Mouse (Mus musculus): Measurements from ENCODE around the gene Fam198a. TPM values are rescaled to one million over a fixed set of nuclear protein-coding genes. Genes with fewer than 3 reads are reported as not detected.

Fam198a gene
- polyA plus RNA-seq, 1 experiment: not detected

- Histone ChIP-seq H3K36me3 (replicated peaks; ENCODE audit: low read length) (no peaks in the 10 kb centered on the region), H3K4me1 (peaks cover 19% of the 10 kb centered on the region), H3K9me3 (no peaks in the 10 kb centered on the region), H3K27me3 (replicated peaks) (peaks cover 12% of the 10 kb centered on the region), H3K4me3 (replicated peaks) (no peak overlapping the region)
- TF ChIP-seq GATA1 (IDR thresholded peaks at IDR 0.05; ENCODE audit: borderline replicate concordance, low read length) (no peak), FLI1 (IDR thresholded peaks at IDR 0.05; ENCODE audit: low read length) (no peak)
These were observed 7.2 kb upstream of the Fam198a start for GRCm38 (mm10) chr9:121943628-121944027.

GRCm38 (mm10) chr9:121947784-121948183, 3.0 kb upstream of the Fam198a start:
- Histone ChIP-seq H3K4me1 (peaks cover 25% of the 10 kb centered on the region), H3K27me3 (replicated peaks) (peaks cover 24% of the 10 kb centered on the region), H3K9me3 (no peaks in the 10 kb centered on the region), H3K4me3 (replicated peaks) (no peak overlapping the region), H3K36me3 (replicated peaks; ENCODE audit: low read length) (no peaks in the 10 kb centered on the region)
- TF ChIP-seq FLI1 (IDR thresholded peaks at IDR 0.05; ENCODE audit: low read length): no peak
- TF ChIP-seq GATA1 (IDR thresholded peaks at IDR 0.05; ENCODE audit: borderline replicate concordance, low read length): no peak

DNA sequence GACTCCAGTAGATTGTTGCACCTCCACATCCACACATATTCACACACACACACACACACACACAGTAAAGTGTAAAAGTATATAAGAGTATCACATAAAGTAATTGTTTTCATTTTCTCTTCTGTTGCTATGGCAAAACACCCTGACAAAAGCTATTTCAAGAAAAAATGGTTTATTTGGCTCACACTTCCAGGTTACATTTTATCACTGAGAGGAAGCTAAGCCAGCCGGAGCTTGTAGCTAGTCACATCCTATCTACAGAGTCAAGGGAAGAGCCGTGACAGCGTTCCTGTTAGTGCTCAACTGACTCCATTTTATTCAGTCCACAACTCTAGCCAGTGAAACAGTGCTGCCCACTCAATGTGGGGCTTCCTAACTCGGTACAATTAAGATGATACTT, 2.4 kb upstream of the Fam198a start:
- Histone ChIP-seq H3K4me3 (replicated peaks) (no peak overlapping the region), H3K4me1 (peaks cover 22% of the 10 kb centered on the region), H3K36me3 (replicated peaks; ENCODE audit: low read length) (no peaks in the 10 kb centered on the region), H3K27me3 (replicated peaks) (peaks cover 22% of the 10 kb centered on the region), H3K9me3 (no peaks in the 10 kb centered on the region)
- TF ChIP-seq GATA1 (IDR thresholded peaks at IDR 0.05; ENCODE audit: borderline replicate concordance, low read length) (no peak), FLI1 (IDR thresholded peaks at IDR 0.05; ENCODE audit: low read length) (no peak)

GRCm38 (mm10) chr9:121951114-121951423, 281 bp downstream of the Fam198a start:
- Histone ChIP-seq H3K36me3 (replicated peaks; ENCODE audit: low read length) (no peaks in the 10 kb centered on the region), H3K27me3 (replicated peaks) (peaks cover 23% of the 10 kb centered on the region), H3K9me3 (no peaks in the 10 kb centered on the region), H3K4me3 (replicated peaks) (no peak overlapping the region), H3K4me1 (peaks cover 22% of the 10 kb centered on the region)
- TF ChIP-seq FLI1 (IDR thresholded peaks at IDR 0.05; ENCODE audit: low read length) (no peak), GATA1 (IDR thresholded peaks at IDR 0.05; ENCODE audit: borderline replicate concordance, low read length) (no peak)

DNA sequence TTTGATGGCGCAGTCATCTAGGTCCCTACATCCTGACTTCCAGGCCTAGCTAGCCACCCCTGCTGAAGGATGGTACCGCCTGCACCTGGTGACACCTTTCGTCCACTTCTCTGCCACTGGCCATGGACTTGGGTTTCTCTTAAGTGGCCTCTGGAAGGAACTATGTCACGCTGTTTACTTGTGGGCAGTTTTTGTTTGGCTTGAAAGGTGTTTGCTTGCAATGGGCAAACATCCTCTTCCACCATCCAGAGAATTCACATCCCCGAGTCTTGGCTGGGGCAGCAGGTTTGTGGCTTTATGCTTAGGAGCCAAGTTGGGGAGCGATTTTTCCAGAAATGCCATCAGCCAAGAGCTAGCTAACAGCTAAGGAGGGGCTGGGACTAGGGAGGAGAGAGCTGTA, 1.8 kb downstream of the Fam198a start:
- no peaks in the 10 kb centered on the region for H3K9me3 ChIP-seq
- H3K36me3 ChIP-seq (replicated peaks; ENCODE audit: low read length): no peaks in the 10 kb centered on the region
- H3K27me3 ChIP-seq (replicated peaks): peaks cover 19% of the 10 kb centered on the region
- H3K4me1 ChIP-seq: peaks cover 20% of the 10 kb centered on the region
- no peak for TF ChIP-seq GATA1 (IDR thresholded peaks at IDR 0.05; ENCODE audit: borderline replicate concordance, low read length)
- TF ChIP-seq FLI1 (IDR thresholded peaks at IDR 0.05; ENCODE audit: low read length): no peak
- no peak overlapping the region for H3K4me3 ChIP-seq (replicated peaks)

GRCm38 (mm10) chr9:121959966-121960635, 9.3 kb downstream of the Fam198a start:
- Histone ChIP-seq H3K27me3 (replicated peaks) (peaks cover 21% of the 10 kb centered on the region), H3K4me1 (peaks cover 7% of the 10 kb centered on the region; the same call in 1 of the 2 replicates), H3K36me3 (replicated peaks; ENCODE audit: low read length) (no peaks in the 10 kb centered on the region), H3K9me3 (peaks cover 19% of the 10 kb centered on the region), H3K4me3 (replicated peaks) (no peak overlapping the region)
- TF ChIP-seq FLI1 (IDR thresholded peaks at IDR 0.05; ENCODE audit: low read length) (no peak), GATA1 (IDR thresholded peaks at IDR 0.05; ENCODE audit: borderline replicate concordance, low read length) (no peak)

GRCm38 (mm10) chr9:121964941-121965340, 14.2 kb downstream of the Fam198a start:
- Histone ChIP-seq H3K4me1 (no peaks in the 10 kb centered on the region), H3K36me3 (replicated peaks; ENCODE audit: low read length) (no peaks in the 10 kb centered on the region), H3K27me3 (replicated peaks) (peaks cover 34% of the 10 kb centered on the region), H3K4me3 (replicated peaks) (no peak overlapping the region), H3K9me3 (no peaks in the 10 kb centered on the region; the same call in 1 of the 2 replicates)
- TF ChIP-seq FLI1 (IDR thresholded peaks at IDR 0.05; ENCODE audit: low read length) (no peak), GATA1 (IDR thresholded peaks at IDR 0.05; ENCODE audit: borderline replicate concordance, low read length) (no peak)

DNA sequence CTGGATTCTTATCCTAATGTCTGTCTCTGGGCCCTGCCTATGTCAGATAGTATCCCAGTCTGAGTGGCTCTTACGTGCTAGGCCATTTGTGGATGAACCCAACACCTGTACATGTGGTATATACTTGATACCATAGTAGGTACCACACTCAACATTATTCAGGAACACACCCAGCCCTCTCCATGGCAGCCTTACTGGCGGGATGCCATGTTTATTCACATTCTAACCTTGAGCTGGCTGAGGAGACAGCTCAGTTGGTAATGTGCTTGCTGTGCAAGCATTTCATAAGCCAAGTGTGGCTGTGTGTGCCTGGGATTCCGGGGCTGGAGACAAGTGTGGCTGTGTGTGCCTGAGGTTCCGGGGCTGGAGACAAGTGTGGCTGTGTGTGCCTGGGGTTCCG, 17.5 kb downstream of the Fam198a start:
- Histone ChIP-seq H3K36me3 (replicated peaks; ENCODE audit: low read length) (no peaks in the 10 kb centered on the region), H3K9me3 (no peaks in the 10 kb centered on the region), H3K4me1 (no peaks in the 10 kb centered on the region; the same call in 1 of the 2 replicates), H3K27me3 (replicated peaks) (peaks cover 47% of the 10 kb centered on the region), H3K4me3 (replicated peaks) (no peak overlapping the region)
- TF ChIP-seq GATA1 (IDR thresholded peaks at IDR 0.05; ENCODE audit: borderline replicate concordance, low read length) (no peak), FLI1 (IDR thresholded peaks at IDR 0.05; ENCODE audit: low read length) (no peak)

GRCm38 (mm10) chr9:121969841-121970381, 19.1 kb downstream of the Fam198a start:
- TF ChIP-seq FLI1 (IDR thresholded peaks at IDR 0.05; ENCODE audit: low read length) (no peak), GATA1 (IDR thresholded peaks at IDR 0.05; ENCODE audit: borderline replicate concordance, low read length) (no peak)
- Histone ChIP-seq H3K36me3 (replicated peaks; ENCODE audit: low read length) (no peaks in the 10 kb centered on the region), H3K4me1 (no peaks in the 10 kb centered on the region; the same call in 1 of the 2 replicates), H3K4me3 (replicated peaks) (no peak overlapping the region), H3K27me3 (replicated peaks) (peaks cover 44% of the 10 kb centered on the region), H3K9me3 (no peaks in the 10 kb centered on the region)

GRCm38 (mm10) chr9:121973207-121973606, 22.4 kb downstream of the Fam198a start:
- H3K4me1 ChIP-seq: peaks cover 2% of the 10 kb centered on the region; the same call in 1 of the 2 replicates
- H3K27me3 ChIP-seq (replicated peaks): peaks cover 54% of the 10 kb centered on the region
- H3K9me3 ChIP-seq: no peaks in the 10 kb centered on the region
- H3K4me3 ChIP-seq (replicated peaks): no peak overlapping the region
- no peak for TF ChIP-seq FLI1 (IDR thresholded peaks at IDR 0.05; ENCODE audit: low read length)
- no peak for TF ChIP-seq GATA1 (IDR thresholded peaks at IDR 0.05; ENCODE audit: borderline replicate concordance, low read length)
- no peaks in the 10 kb centered on the region for H3K36me3 ChIP-seq (replicated peaks; ENCODE audit: low read length)
